Mouse (Mus musculus): ENCODE measurements around the gene Efcab11. TPM values are rescaled to one million over a fixed set of nuclear protein-coding genes. Genes with fewer than 3 reads are reported as not detected.

The Efcab11 gene
- polyA plus RNA-seq, 1 experiment from 2014 or later: 2.2 TPM

Other genes with a start within 250 kb of the Efcab11 start
- 42.8 and 48.0 TPM in 2 replicates for gene Tdp1, start 78 bp upstream of the Efcab11 start, polyA plus RNA-seq (2014; fragmentation: Nextera tagmentation; extraction: Ambion mirVana)
- gene Kcnk13, start 80.1 kb upstream of the Efcab11 start, polyA plus RNA-seq (2014; fragmentation: Nextera tagmentation; extraction: Ambion mirVana): 0.40 and 0.55 TPM in 2 replicates
- gene Psmc1, start 225.7 kb upstream of the Efcab11 start, polyA plus RNA-seq (2014; fragmentation: Nextera tagmentation; extraction: Ambion mirVana): 281 and 306 TPM in 2 replicates